Mouse (Mus musculus) E14TG2a.4 (cell line): ENCODE data around the gene Kctd11.

Source experiments
- CTCF ChIP-seq: conservative IDR thresholded peaks from 2 replicates; pipeline ENCODE4 v1.5.1; 2014; ENCODE audit warnings: low read length
- NANOG ChIP-seq: IDR thresholded peaks from 2 replicates; pipeline ENCODE4 v1.6.1; 2014; ENCODE audit warnings: borderline replicate concordance, low read length, mixed read lengths
- POU5F1 ChIP-seq: IDR thresholded peaks from 2 replicates; pipeline ENCODE4 v1.6.1; 2014; ENCODE audit warnings: low read length, borderline replicate concordance

DNA sequence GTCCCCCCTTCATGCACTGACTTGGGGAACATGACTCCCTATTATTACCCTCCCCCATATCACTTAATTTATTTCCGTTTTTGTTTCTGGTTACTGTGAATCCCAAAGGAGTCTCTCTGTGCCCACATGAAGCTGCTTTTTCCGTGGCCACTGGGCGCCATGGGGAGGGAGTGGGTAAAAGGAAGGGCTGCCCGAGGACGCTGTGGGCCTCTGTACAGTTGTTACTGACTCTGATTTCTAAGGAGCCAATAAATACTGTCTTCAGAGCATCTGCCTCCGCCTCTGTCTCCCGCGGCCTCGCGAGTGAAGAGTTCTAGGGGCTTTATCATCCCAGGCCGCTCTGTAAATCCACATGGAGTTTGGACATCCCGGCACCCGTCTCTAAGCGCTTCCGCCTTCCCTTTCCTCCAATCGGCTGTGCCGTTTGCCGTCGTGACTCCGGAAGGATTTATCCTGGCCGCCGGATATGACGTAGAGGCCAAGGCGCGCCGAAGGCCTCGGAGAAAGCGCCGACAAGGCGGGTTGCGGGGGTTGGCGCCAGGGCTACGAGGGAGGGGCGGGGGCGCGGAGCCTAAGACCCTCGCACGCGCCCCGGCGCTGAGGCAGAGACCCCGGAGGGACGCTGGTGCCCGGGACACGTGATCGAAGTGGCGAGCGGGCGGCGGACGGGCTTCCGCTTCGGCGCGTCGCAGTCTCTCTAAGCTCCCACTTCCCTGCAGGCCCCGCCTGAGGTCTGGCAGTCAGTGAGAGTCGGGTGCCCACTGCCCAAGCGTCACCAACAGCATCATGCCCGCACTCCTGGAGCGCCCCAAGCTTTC lies 32.6 kb upstream of the Kctd11 start, which contains the start of gene Gps2:
- TF ChIP-seq CTCF (no peak), NANOG (no peak), POU5F1 (no peak)
